Mouse (Mus musculus): ENCODE results near the gene Olfr1133.
"Not testable (repeated sequence)": the region's sequence is repeated elsewhere in the genome, so short reads cannot be mapped to it uniquely, and the experiment has no call there.

The Olfr1133 gene

GRCm38 (mm10) chr2:87647274-87647673, at the start of gene Olfr1133:
Gene Olfr1133 (minus strand): TSS chr2:87647374.
- no peak for DNase-seq (ENCODE audit: low read depth, low spot score)

GRCm38 (mm10) chr2:87693847-87694246, 46.7 kb upstream of the Olfr1133 start, which contains the start of gene Olfr1136:
Gene Olfr1136 (minus strand): TSS chr2:87693947.
- no peak for DNase-seq (ENCODE audit: low read depth, low spot score)

GRCm38 (mm10) chr2:87673564-87673963, 26.4 kb upstream of the Olfr1133 start, which contains the start of gene Olfr1135:
Gene Olfr1135 (minus strand): TSS chr2:87673664.
- no peak for DNase-seq (ENCODE audit: low read depth, low spot score)

- no peak for DNase-seq (ENCODE audit: low read depth, low spot score)
Measured at GRCm38 (mm10) chr2:87658360-87658759, 11.2 kb upstream of the Olfr1133 start, which contains the start of gene Olfr1134. Gene Olfr1134 (minus strand): TSS chr2:87658460.

GRCm38 (mm10) chr2:87642441-87642840, 4.7 kb downstream of the Olfr1133 start:
- DNase-seq (ENCODE audit: low read depth, low spot score) = no peak

GRCm38 (mm10) chr2:87637435-87637834, 9.7 kb downstream of the Olfr1133 start, which contains the start of gene Olfr1132:
Gene Olfr1132 (minus strand): TSS chr2:87637535.
- no peak for DNase-seq (ENCODE audit: low read depth, low spot score)

GRCm38 (mm10) chr2:87626804-87627203, 20.4 kb downstream of the Olfr1133 start, which contains the start of gene Olfr1131:
Gene Olfr1131 (plus strand): TSS chr2:87627104.
- no peak for DNase-seq (ENCODE audit: low read depth, low spot score)

- not testable (repeated sequence) for DNase-seq (ENCODE audit: low read depth, low spot score)
Measured at GRCm38 (mm10) chr2:87605912-87606311, 41.3 kb downstream of the Olfr1133 start, which contains the start of gene Olfr1130. Gene Olfr1130 (plus strand): TSS chr2:87606212.
